Mouse (Mus musculus) left cerebral cortex, postnatal 10 days (tissue): Measurements from ENCODE around the gene Cd80. TPM values are rescaled to one million over a fixed set of nuclear protein-coding genes. Genes with fewer than 3 reads are reported as not detected.
"Not testable (repeated sequence)": the region's sequence is repeated elsewhere in the genome, so short reads cannot be mapped to it uniquely, and the experiment has no call there.

ENCODE experiments used
- DNase-seq, 2 experiments: peaks; one replicate each; pipeline ENCODE4 v3.0.0; 2021 to 2022; ENCODE audit warnings: low spot score in 2 of 2, mixed read lengths in 1 of 2; ENCODE audit errors: extremely low spot score in 1 of 2
- intact Hi-C: fragments of 180-260 bp; cut with DNase I; formaldehyde crosslinking; loops from one replicate; pipeline ENCODE4 v1.15.1; 2025
- total RNA-seq, 2 experiments: library from RNA; stranded (reverse); gene quantifications; 2 replicates each; pipeline ENCODE4 v1.2.3; 2021

Cd80 gene
- total RNA-seq, 2 experiments from 2014 or later: 0.36 to 0.49 TPM

DNA sequence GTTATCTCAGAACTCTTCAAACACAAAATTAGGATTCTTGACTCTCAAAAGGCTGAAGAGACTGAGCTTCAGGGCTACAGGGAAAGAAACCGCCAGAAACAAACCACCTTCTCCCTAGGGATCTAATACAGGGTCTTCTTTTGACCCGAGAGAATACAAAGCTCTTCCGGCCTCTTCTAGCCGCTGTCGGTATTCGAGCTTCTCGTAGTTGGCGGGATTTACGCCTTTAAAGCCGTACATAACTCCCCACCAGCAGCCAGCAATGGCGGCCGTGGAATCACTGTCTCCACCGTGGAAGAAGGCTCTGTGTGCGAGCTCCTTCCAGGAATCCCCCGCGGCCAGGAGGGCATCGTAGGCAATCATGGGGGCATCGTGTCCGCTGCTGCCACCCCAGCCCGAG is 9.8 kb upstream of the Cd80 start:
- intact Hi-C loops: no loop called here
- DNase-seq: no peak

DNA sequence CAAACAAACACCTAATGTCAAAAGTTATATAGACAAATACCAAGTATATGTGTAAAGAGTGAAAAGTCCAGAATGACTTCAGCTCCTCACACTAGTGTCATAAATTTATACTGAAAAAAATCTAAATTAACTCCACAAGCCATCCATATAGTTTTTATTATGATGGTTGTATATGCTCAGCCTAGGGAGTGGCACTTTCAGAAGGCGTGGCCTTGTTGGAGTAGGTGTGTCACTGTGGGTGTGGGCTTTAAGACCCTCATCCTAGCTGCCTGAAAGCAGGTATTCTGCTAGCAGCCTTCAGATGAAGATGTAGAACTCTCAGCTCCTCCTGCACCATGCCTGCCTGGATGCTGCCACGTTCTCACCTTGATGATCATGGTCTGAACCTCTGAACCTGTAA is 9.2 kb upstream of the Cd80 start:
- DNase-seq, intact Hi-C loops: not testable (repeated sequence)

DNA sequence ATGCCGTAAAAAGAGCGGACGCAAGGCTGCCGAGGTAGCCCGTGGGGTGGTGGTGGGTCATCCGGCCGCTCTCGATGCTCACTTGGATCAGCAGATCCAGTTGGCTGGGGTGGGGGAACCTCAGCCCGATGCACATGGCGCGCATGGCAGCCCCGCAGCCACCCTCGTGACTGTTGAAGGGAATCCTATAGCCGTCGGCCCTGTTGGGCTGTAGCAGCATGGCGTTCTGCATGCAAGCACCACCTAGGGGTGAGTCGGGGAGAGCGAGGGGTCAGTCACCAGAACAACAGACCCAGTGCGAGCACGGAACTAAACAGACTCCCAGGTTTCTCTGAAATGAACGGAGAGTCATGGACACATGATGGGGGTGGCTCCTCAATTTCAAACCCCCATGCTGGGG is 8.0 kb upstream of the Cd80 start:
- no peak for DNase-seq
- intact Hi-C loops: no loop called here

DNA sequence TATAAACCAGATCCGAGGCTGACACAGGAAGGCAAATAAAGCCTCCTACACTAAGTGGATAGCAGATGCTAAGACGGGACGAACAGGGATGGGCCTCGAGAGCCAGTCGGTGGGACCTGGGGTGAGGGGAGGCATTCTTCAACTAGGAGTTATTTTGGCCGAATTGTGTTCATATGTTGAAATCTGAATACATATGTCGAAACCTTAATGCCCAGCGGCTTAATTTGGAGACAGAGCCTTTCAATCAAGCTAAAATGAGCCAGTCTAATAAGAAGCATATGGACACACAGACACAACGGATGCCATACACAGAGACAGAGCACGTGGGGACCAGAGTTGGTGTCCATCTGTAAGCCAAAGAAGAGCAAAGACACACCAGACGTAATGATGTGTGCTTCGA is 6.9 kb upstream of the Cd80 start:
- intact Hi-C loops: no loop called here
- DNase-seq: no peak

DNA sequence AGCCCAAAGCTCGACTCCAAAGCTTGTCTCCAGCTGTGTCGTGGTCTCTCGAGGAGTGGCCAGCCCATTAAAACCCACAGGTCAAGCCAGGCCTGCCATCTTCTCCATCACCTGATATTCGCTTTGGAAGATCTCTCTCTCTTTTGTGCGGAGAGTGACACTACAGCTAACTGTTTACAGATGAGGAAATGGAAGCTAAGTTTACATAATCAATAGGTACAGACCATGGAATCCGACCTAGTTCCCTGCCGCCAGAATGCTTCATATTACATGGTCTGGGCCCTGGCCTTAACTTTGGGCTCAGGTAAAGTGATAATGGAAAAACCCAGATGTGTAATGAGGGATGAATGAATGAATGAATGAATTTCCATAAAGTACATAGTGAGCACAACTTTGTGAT is 4.7 kb upstream of the Cd80 start:
- intact Hi-C loops: no loop called here
- DNase-seq: no peak

DNA sequence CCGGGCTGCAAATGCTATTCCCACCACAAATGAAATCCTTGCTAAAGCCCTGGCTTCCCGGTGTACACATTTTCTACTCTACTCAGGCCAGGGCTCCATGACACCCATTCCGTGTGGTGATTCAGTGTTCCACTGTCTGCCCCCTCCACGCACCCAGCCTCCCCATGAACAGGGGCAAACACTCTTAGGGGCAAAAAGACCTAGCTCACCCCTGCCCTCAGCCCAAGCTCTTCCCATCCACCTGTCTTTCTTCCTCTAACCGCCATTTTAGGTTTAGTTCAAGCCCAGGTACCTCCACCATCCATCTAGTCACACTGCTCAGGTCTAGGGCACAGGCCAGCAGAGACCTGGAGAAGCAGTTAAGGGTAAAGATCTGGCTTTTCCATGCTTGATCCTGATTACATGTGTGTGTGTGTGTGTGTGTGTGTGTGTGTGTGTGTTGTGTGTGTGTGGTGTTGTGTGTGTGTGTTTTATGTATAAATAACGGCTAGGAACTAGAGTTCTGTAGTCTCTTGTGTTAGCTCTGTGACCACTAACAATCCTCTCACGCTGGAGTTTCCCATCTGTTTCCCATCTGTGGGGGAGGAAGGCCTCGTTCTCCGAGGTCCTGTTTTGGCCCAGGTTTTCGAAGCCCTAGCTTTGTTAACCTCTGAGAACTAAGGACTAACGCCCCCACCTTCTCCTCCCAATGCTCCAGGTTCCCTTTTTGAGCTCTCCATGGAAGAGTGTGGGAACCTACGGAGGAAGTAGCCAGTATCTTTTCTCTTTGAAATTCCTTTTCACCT is 3.7 kb upstream of the Cd80 start:
- DNase-seq: no peak
- intact Hi-C loops: no loop called here

DNA sequence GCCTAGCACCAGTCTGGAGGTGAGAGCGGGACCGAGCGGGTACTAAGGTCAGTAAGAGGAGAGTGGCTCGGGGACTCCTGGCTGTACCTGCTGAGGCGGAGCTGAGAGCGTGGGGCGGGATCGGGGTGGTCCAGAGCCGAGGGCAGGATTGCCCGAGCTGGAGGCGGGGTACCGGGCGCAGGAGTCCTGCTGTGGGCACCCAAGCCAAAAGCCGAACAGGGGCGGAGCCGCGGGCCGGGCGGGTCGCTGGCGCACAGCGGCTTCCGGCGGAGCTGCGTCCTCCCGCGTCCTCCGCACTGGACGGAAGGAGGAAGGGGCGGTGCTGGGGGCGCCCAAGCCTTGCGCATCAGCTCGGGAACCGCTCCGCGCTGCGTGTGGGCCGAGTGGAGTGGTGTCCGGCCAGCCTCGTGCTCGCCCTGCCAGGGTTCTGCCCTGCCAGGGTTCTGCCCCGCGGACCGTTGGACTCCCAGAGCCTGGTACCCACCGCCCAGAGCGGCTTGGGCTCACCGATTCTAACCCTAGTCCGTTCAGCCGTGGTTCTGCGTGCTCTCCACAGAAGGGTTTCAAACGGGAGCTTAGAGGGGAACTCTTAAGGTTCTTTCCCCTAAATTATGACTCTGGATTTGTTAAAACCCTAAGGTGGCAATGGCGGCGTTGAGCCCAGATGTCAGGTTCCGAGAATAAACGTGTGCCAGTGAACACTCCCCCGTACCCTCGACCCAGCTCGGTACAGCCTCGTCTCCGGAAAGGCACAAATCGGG is 2.7 kb upstream of the Cd80 start, which contains the start of gene Adprh:
TSS of gene Adprh (minus strand) at position 262 of the 761 bp plus-strand sequence.
- peak; percentile 85 to 95 for DNase-seq
- intact Hi-C loops: no loop called here

DNA sequence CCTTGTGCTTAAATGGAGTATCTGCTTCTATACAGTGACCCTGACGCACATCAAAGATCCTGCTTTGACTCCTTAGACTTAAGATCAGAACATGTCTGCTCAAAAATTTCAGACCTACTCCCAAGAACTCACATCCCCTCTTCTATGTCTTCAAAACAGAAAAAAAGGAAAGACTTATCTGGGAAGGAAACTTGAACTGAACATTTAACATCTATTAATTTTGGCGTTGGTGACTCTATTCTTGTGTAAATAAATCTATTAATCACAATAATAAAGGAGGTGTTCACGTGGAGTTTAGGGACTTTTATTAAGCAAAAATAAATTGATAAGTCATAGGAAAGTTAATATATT is 2.2 kb upstream of the Cd80 start:
- intact Hi-C loops: no loop called here
- no peak for DNase-seq

DNA sequence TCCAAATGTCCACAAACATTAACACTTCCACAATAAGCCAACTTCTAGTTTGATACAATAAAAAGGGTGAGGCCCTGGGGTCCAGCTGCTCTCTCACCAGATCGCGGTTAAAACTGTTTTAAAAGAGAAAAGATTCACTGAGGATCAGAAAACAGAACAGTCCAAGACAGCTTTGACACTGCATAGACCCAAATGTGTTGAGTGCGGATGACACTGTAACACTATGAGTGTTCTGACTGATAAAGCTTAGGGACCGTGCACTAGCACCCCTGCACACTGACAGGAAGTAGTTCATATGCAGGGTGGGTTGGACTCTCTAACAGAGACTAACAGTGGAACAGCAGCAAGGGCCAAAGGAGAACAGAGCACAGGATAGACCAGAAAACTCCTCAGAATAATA is 1.4 kb upstream of the Cd80 start:
- intact Hi-C loops: no loop called here
- no peak for DNase-seq

DNA sequence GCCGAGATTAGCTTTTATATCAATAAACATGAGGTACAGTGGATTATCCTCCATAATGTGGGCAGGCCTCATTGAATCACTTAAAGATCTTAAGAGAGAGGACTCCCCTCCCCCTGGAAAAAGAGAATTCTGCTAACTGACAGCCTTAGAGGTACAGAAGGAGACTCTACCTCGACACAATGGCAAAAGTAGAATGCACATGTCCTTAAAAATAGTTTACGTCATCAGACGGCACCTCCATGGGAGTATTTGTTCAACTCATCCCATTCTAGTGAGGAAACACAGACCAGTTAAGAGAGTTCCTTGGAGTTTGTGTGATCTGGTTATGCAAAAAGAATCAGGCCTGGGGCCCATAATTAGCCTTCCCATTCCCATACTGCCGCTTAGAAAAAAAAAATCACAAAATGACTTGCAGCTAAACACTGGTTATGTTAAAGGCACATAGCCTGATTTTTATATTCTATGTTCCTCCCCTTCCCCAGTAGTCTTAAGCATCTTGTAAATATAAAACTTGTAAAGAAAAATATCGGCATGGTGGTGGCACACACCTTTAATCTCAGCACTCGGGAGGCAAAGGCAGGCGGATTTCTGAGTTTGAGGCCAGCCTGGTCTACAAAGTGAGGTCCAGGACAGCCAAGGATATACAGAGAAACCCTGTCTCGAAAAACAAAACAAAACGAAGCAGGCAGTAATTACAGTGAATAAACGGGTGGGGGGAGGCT is 667 bp upstream of the Cd80 start:
- intact Hi-C loops: no loop called here
- DNase-seq: no peak

DNA sequence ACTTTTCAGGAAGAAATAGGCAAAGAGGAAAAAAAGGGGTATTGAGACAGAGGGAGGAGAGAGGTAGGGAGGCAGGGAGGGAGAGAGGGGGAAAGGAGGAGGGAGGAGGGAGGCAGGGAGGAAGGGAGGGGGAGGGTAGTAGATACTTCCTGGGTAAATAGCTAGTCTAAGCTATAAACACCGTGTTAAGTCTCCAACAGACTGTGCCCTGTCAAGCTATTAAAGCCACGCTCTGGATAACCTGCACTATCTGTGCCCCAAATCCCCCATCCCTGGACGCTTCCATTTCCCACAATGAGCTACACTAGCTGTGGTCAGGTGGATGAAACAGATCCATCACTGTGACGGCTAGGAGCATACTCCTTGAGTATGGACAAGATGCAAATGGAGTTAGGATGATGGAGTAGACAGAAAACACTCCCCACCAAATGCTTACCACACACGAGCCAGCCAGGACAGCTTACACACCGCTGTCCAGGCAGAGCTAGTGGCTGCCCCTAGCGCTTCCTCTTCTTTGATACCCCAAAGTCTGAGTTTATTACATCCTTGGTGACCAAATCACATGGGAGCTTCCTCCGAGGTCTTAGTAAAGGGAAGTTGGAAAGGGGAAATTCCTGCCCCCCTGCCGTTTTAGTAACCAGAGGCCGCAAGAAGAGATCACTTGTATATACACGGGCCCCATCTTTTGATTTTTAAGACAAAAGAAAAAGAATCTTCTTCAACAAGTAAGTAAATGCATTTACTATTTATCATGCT is 1.6 kb downstream of the Cd80 start:
- DNase-seq: no peak
- intact Hi-C loops: no loop called here

DNA sequence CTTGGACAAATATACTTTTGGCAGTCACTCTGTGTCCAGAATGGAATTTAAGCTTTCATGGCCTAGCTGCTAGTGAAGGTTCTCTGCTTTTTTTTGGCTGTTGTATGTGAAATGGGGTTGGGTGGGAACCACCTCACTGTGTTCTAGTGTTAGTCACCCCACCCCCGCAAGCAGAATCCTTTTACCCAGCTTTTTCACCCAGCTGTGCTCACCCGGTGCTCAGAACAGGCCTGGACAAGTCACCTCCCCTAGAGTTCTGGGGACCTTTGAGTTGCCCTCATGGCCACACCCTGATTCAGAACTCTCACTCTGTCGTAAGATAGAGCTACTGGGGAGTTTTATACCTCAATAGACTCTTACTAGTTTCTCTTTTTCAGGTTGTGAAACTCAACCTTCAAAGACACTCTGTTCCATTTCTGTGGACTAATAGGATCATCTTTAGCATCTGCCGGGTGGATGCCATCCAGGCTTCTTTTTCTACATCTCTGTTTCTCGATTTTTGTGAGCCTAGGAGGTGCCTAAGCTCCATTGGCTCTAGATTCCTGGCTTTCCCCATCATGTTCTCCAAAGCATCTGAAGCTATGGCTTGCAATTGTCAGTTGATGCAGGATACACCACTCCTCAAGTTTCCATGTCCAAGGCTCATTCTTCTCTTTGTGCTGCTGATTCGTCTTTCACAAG is 3.4 kb downstream of the Cd80 start:
- DNase-seq: no peak
- intact Hi-C loops: no loop called here

DNA sequence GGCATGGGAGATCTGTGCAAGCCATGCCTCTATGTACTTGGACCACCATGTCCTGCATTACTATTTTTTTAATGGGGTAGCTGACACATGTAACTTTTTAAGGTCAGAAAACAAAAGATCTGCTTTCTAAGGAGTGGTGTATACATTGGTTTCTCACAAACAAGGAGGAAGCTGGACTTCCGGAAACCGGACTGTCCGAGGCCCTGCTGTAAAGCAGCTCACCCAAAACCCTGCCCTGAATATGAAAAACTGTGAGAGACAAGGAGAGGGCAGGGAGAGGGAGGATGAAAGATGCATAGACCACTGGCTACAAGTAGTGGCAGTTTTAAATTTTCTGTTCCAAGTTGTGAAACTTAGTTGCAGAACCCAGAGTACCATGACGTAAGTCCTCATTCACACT is 4.6 kb downstream of the Cd80 start:
- intact Hi-C loops: no loop called here
- DNase-seq: no peak

DNA sequence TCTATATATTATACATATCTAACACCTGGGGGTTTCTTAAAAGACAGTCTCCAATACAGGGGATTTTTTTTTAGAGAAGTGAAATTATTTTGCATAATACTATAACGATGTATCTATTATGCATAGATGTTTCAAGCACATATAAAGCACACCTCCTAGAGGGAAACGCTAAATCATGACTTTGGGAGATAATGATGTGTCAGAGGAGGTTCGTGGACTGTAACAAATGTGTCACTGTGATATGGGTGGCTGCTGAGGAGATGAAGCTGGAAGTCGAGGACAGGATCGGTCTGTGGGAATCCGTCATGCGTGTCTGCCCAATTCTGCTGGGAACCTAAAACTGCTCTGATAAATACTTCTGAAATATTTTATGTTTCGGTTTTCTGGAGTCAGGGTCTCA is 6.4 kb downstream of the Cd80 start:
- intact Hi-C loops: no loop called here
- DNase-seq: no peak

DNA sequence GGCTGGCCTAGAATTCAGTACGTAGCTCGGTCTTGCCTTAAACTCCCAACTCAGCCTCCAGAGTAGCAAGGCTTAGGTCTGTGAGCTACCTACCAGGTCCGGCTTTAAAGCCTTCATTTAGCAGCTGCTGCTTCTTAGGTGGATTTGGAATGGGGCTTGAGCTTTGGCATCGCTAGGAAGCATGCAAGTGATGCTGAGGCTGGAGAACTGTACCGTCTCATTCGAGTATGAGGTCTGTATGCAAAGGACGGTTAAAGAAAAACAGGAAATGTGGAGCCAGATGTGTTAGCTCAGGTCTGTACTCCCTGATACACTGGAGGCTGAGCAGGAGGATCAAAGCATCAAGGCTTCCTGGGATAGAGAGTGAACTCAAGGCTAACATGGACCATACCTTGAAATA is 6.8 kb downstream of the Cd80 start:
- no peak for DNase-seq
- intact Hi-C loops: no loop called here

DNA sequence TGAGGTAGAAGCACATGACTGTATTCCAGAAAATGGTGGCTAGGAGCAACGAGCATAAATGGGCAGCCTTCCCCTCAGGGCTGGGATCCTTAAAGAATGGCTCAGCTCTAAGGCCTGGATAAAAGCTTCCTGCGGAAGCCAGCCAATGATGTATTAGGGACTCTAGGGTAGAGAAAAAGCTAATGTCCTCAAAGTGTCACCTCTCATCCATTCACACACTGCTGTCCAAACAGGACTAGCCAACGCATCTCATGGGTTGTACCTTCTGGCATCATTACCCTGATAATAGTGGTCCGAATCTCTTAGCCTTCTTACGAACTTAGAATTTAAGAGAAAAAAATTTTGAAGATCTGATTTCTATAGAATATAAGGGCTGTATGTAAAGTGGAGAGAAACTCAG is 7.9 kb downstream of the Cd80 start:
- intact Hi-C loops: no loop called here
- no peak for DNase-seq

DNA sequence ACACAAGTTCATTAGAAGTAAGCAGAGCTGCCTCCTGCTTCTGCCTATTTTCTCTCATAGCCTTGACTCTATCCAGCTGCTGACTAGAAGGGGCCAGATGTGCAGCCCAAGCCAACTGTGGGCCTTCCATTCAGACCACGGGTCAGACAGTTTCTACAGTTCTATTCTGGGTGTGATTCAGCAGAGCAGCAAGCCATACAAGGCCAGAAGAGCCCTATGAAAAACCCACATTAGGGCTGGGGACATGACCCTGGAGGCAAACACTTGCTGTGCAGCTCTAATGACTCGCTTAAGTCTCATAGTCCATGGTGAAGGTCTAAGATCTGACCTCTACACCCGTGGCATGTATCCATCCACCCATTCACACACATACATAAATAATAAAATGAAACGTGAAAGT is 10.7 kb downstream of the Cd80 start:
- DNase-seq: no peak
- intact Hi-C loops: no loop called here

DNA sequence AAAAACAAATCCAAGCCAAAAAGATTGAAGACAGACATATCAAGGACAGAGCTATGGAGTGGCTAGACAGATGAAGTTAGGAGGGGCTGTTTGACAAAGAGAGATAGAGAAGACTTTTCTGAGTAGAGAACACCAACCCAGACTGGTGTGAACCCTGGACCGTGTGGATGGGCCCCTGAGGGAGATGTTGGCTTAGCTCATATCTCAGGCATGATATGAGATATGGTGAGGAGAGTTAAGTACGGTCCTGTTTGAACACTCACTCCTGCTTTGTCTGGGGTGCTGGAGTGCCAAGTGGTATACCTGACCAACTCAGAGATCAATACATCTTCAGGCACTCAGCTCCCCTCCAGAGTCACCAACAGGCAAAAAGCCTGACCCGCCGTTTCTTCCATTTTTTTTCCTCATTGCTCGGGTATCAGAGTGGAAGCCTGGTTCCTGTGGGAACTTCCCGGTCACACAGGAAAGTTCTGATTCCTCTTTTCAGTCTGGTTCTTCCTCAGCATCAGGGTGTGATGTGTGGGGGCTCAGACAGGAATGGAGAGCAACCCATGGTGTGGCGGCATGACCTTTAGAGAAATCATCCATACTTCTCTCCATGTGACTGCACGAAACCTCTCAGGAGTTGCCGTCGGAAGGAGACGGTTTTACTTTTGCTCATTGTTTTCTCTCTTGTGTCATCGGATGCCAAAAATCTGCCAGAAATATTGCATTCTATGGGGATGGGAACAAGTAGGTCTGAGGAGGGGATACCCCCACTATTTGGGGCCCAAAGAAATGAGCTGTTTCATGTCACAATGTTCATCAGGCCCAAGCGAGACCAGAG is 11.9 kb downstream of the Cd80 start:
- DNase-seq: no peak
- intact Hi-C loops: no loop called here
